In genomic region chr13:14670342-14670741, GRCm38 (mm10) we compare ENCODE assay signal across 8 mouse cellular contexts. TPM values are rescaled to one million over a fixed set of nuclear protein-coding genes. Genes with fewer than 3 reads are reported as not detected.
A peak's percentile ranks its signal among the peaks of the same experiment; 100 is the strongest.
DNase-seq lines count a peak whose midpoint lies in the region; ATAC-seq and TF ChIP-seq lines count a peak whose summit lies in the region.

No protein-coding gene starts in this region.

- no peak overlapping the region for H3K9ac ChIP-seq in liver, embryonic 14.5 days (replicated peaks)
- H3K9ac ChIP-seq in liver, embryonic 12.5 days: no peak overlapping the region
- no peak overlapping the region for H3K9ac ChIP-seq in forebrain, embryonic 16.5 days (replicated peaks; ENCODE audit: low read depth, low read length)

- H3K4me3 ChIP-seq in liver, embryonic 14.5 days (ENCODE audit: insufficient read depth in 1 of 2, low read depth in 2 of 2, low read length in 2 of 2): no peak overlapping the region
- no peak overlapping the region for H3K4me3 ChIP-seq in liver, embryonic 12.5 days
- H3K4me3 ChIP-seq in forebrain, embryonic 16.5 days (replicated peaks; ENCODE audit: low read length): no peak overlapping the region

- H3K27ac ChIP-seq in liver, embryonic 14.5 days: no peak overlapping the region
- H3K27ac ChIP-seq in liver, embryonic 12.5 days: no peak overlapping the region
- H3K27ac ChIP-seq in forebrain, embryonic 16.5 days (ENCODE audit: low read length): no peak overlapping the region

- H3K36me3 ChIP-seq in liver, embryonic 14.5 days (replicated peaks; ENCODE audit: control insufficient read depth, insufficient read depth, low read depth): no peaks in the 10 kb centered on the region
- no peaks in the 10 kb centered on the region for H3K36me3 ChIP-seq in liver, embryonic 12.5 days
- no peaks in the 10 kb centered on the region for H3K36me3 ChIP-seq in forebrain, embryonic 16.5 days (ENCODE audit: control insufficient read depth, insufficient read depth)

- TF ChIP-seq CTCF in liver, embryonic 14.5 days (IDR thresholded peaks at IDR 0.05; ENCODE audit: low read depth): peak; percentile 28; the same call in 1 of the 2 replicates

- no peaks in the 10 kb centered on the region for H3K27me3 ChIP-seq in liver, embryonic 14.5 days (ENCODE audit: control insufficient read depth, insufficient read depth, low read length)
- H3K27me3 ChIP-seq in liver, embryonic 12.5 days (replicated peaks): no peaks in the 10 kb centered on the region
- H3K27me3 ChIP-seq in forebrain, embryonic 16.5 days (replicated peaks; ENCODE audit: control insufficient read depth, insufficient read depth, low read length): no peaks in the 10 kb centered on the region

- no peaks in the 10 kb centered on the region for H3K9me3 ChIP-seq in liver, embryonic 14.5 days (ENCODE audit: control insufficient read depth, low read length)
- H3K9me3 ChIP-seq in liver, embryonic 12.5 days (replicated peaks): no peaks in the 10 kb centered on the region
- H3K9me3 ChIP-seq in forebrain, embryonic 16.5 days (ENCODE audit: control insufficient read depth, low read length): no peaks in the 10 kb centered on the region

- H3K4me1 ChIP-seq in liver, embryonic 14.5 days (replicated peaks; ENCODE audit: control insufficient read depth in 2 of 2, insufficient read depth in 2 of 2, low read length in 1 of 2): no peaks in the 10 kb centered on the region
- no peaks in the 10 kb centered on the region for H3K4me1 ChIP-seq in liver, embryonic 12.5 days
- no peaks in the 10 kb centered on the region for H3K4me1 ChIP-seq in forebrain, embryonic 16.5 days (replicated peaks; ENCODE audit: control insufficient read depth, insufficient read depth, low read length)

- TF ChIP-seq EP300 in liver, embryonic 14.5 days (IDR thresholded peaks at IDR 0.05; ENCODE audit: low read depth): no peak

- peak; percentile 10 for DNase-seq in adrenal gland, postnatal 10 days
- no peak for DNase-seq in adrenal gland, adult 18-20 months (ENCODE audit: low spot score in 2 of 2)
- no peak for DNase-seq in liver, embryonic 14.5 days (ENCODE audit: low read depth in 3 of 3, low spot score in 3 of 3)
- peak; percentile 2 for DNase-seq in lung, postnatal 36 days
- no peak for DNase-seq in B cell, adult 2 months

- WGBS in liver, embryonic 14.5 days (ENCODE audit: insufficient replicate concordance): 30% methylated on average over 2 of the region's 2 CpGs
- 25% methylated on average over 2 of the region's 2 CpGs for WGBS in liver, embryonic 12.5 days (ENCODE audit: insufficient replicate concordance)
- 15% methylated on average over 2 of the region's 2 CpGs for WGBS in forebrain, embryonic 16.5 days

- H3K4me2 ChIP-seq in liver, embryonic 14.5 days (ENCODE audit: low read depth): no peak overlapping the region
- no peak overlapping the region for H3K4me2 ChIP-seq in liver, embryonic 12.5 days
- H3K4me2 ChIP-seq in forebrain, embryonic 16.5 days (ENCODE audit: low read length): no peak overlapping the region

- no peak for ATAC-seq in liver, embryonic 14.5 days (ENCODE audit: insufficient read depth)
- ATAC-seq in liver, embryonic 12.5 days: no peak
- peak; percentile 62; the same call in 1 of the 2 replicates for ATAC-seq in forebrain, embryonic 16.5 days
- ATAC-seq in granulocyte monocyte progenitor cell, adult 5-6 weeks (replicated peaks; ENCODE audit: poor library complexity, severe bottlenecking): no peak

RNA-seq across cellular contexts. Expression of gene AW209491, which starts 40.4 kb away (rescaled TPM):
- 10 to 100 TPM; 15.9 to 16.4 TPM for total RNA-seq in adrenal gland, postnatal 10 days (2021)
- 10 to 100 TPM; 21.4 TPM for total RNA-seq in adrenal gland, adult 18-20 months (2021)
- 2.9 and 4.2 TPM in 2 replicates for polyA plus RNA-seq in liver, embryonic 14.5 days (2012; rRNA removed)
- 9.7 and 11.5 TPM in 2 replicates for polyA plus RNA-seq in liver, embryonic 14.5 days (2014; fragmentation: Nextera tagmentation; extraction: Ambion mirVana)
- 15.5 and 17.4 TPM in 2 replicates for polyA plus RNA-seq in liver, embryonic 12.5 days (2016; fragmentation: Nextera tagmentation; extraction: Ambion mirVana)
- 42.6 and 46.3 TPM in 2 replicates for polyA plus RNA-seq in forebrain, embryonic 16.5 days (2015; fragmentation: Nextera tagmentation; extraction: Ambion mirVana)
- 9.4 and 14.3 TPM in 2 replicates for total RNA-seq in granulocyte monocyte progenitor cell, adult 5-6 weeks (2014; fragmentation: Nextera tagmentation)
- 17.4 and 24.7 TPM in 2 replicates for total RNA-seq in granulocyte monocyte progenitor cell, adult 5-6 weeks (2017)

RNA-seq across cellular contexts. Expression of gene Psma2, which starts 57.3 kb away (rescaled TPM):
- total RNA-seq in adrenal gland, postnatal 10 days (2021): 10 to 100 TPM; 94.3 to 99.3 TPM
- total RNA-seq in adrenal gland, adult 18-20 months (2021): 100 to 1,000 TPM in 1 of 2 experiments, 10 to 100 TPM in 1; 99.6 to 116 TPM
- polyA plus RNA-seq in liver, embryonic 14.5 days (2012; rRNA removed): 34.5 and 56.6 TPM in 2 replicates
- polyA plus RNA-seq in liver, embryonic 14.5 days (2014; fragmentation: Nextera tagmentation; extraction: Ambion mirVana): 147 and 149 TPM in 2 replicates
- polyA plus RNA-seq in liver, embryonic 12.5 days (2016; fragmentation: Nextera tagmentation; extraction: Ambion mirVana): 167 and 169 TPM in 2 replicates
- 171 and 182 TPM in 2 replicates for polyA plus RNA-seq in forebrain, embryonic 16.5 days (2015; fragmentation: Nextera tagmentation; extraction: Ambion mirVana)
- total RNA-seq in granulocyte monocyte progenitor cell, adult 5-6 weeks (2014; fragmentation: Nextera tagmentation): 102 and 123 TPM in 2 replicates
- 121 and 141 TPM in 2 replicates for total RNA-seq in granulocyte monocyte progenitor cell, adult 5-6 weeks (2017)

RNA-seq across cellular contexts. Expression of gene Mrpl32, which starts 57.4 kb away (rescaled TPM):
- total RNA-seq in adrenal gland, postnatal 10 days (2021): 10 to 100 TPM; 57.5 to 61.1 TPM
- 10 to 100 TPM; 49.3 to 66.4 TPM for total RNA-seq in adrenal gland, adult 18-20 months (2021)
- polyA plus RNA-seq in liver, embryonic 14.5 days (2012; rRNA removed): 6.4 and 23.9 TPM in 2 replicates
- polyA plus RNA-seq in liver, embryonic 14.5 days (2014; fragmentation: Nextera tagmentation; extraction: Ambion mirVana): 77.4 and 81.8 TPM in 2 replicates
- 101 and 104 TPM in 2 replicates for polyA plus RNA-seq in liver, embryonic 12.5 days (2016; fragmentation: Nextera tagmentation; extraction: Ambion mirVana)
- polyA plus RNA-seq in forebrain, embryonic 16.5 days (2015; fragmentation: Nextera tagmentation; extraction: Ambion mirVana): 112 and 123 TPM in 2 replicates
- 55.5 and 83.7 TPM in 2 replicates for total RNA-seq in granulocyte monocyte progenitor cell, adult 5-6 weeks (2014; fragmentation: Nextera tagmentation)
- 122 and 124 TPM in 2 replicates for total RNA-seq in granulocyte monocyte progenitor cell, adult 5-6 weeks (2017)

Comparison
In these comparisons a context has a peak if more than half of its experiments do, and no peak if none do; other contexts are left out.
1. DNase-seq: peak in adrenal gland, postnatal 10 days (single experiment) and lung, postnatal 36 days (single experiment); none in adrenal gland, adult 18-20 months (0 of 2), liver, embryonic 14.5 days (0 of 3) and B cell, adult 2 months (0 of 2).